Comparison of ENCODE assay signal across 26 mouse cellular contexts in genomic region chr5:3939335-3939734, GRCm38 (mm10). TPM values are rescaled to one million over a fixed set of nuclear protein-coding genes. Genes with fewer than 3 reads are reported as not detected.
A peak's percentile ranks its signal among the peaks of the same experiment; 100 is the strongest.
DNase-seq lines count a peak whose midpoint lies in the region; ATAC-seq and TF ChIP-seq lines count a peak whose summit lies in the region.
"Had no signal": no experiment of that assay in that cellular context is flagged by ENCODE, and none has a peak within 500 bp of the region (broad histone marks: within the 10 kb centered on the region; RNA-seq: fewer than 3 reads in every experiment).

No protein-coding gene starts in this region.

- H3K4me1 ChIP-seq in heart, embryonic 10.5 days = peaks cover 28% of the 10 kb centered on the region
- H3K4me1 ChIP-seq in kidney, adult 2 months (ENCODE audit: control insufficient read depth, insufficient read depth, low read length) = peaks cover 12% of the 10 kb centered on the region
- no peaks in the 10 kb centered on the region for H3K4me1 ChIP-seq in kidney, embryonic 16.5 days (ENCODE audit: insufficient read depth, low read length)
- H3K4me1 ChIP-seq in intestine, embryonic 14.5 days (replicated peaks; ENCODE audit: control insufficient read depth, insufficient read depth, low read length) = no peaks in the 10 kb centered on the region
- peaks cover 27% of the 10 kb centered on the region for H3K4me1 ChIP-seq in small intestine, adult 2 months (ENCODE audit: control insufficient read depth, insufficient read depth, insufficient read length, low read length)
- H3K4me1 ChIP-seq: limb, embryonic 13.5 days; midbrain, embryonic 12.5 days; neural tube, embryonic 12.5 days had no signal

- H3K27ac ChIP-seq in heart, embryonic 10.5 days = 0 out of 2 replicates have a peak overlapping the region, but pooled peaks have one; percentile 64
- peak overlapping the region; percentile 51; the same call in 1 of the 2 replicates for H3K27ac ChIP-seq in kidney, adult 2 months (ENCODE audit: insufficient read depth, low read depth, low read length)
- H3K27ac ChIP-seq in kidney, embryonic 16.5 days (ENCODE audit: low read length) = no peak overlapping the region
- H3K27ac ChIP-seq in intestine, embryonic 14.5 days (ENCODE audit: low read depth) = peak overlapping the region; percentile 47
- peak overlapping the region; percentile 51 for H3K27ac ChIP-seq in small intestine, adult 2 months (ENCODE audit: insufficient read depth, low read depth, low read length)
- H3K27ac ChIP-seq: forebrain, embryonic 13.5 days; hindbrain, embryonic 13.5 days; layer of hippocampus, adult 2 months; left cerebral cortex, adult 2 months; limb, embryonic 13.5 days; liver, embryonic 14.5 days; lung, embryonic 15.5 days; midbrain, embryonic 12.5 days; neural tube, embryonic 12.5 days had no signal

- no peaks in the 10 kb centered on the region for H3K9me3 ChIP-seq in heart, embryonic 10.5 days
- no peaks in the 10 kb centered on the region for H3K9me3 ChIP-seq in kidney, embryonic 16.5 days (ENCODE audit: low read length)
- no peaks in the 10 kb centered on the region for H3K9me3 ChIP-seq in intestine, embryonic 14.5 days (ENCODE audit: control insufficient read depth, low read length)
- H3K9me3 ChIP-seq: forebrain, embryonic 13.5 days; G1E; hindbrain, embryonic 13.5 days; limb, embryonic 13.5 days; lung, embryonic 15.5 days; midbrain, embryonic 12.5 days had no signal

- no peak overlapping the region for H3K9ac ChIP-seq in kidney, embryonic 16.5 days (replicated peaks; ENCODE audit: low read length)
- H3K9ac ChIP-seq in intestine, embryonic 14.5 days (ENCODE audit: low read length) = no peak overlapping the region
- H3K9ac ChIP-seq: forebrain, embryonic 13.5 days; hindbrain, embryonic 13.5 days; limb, embryonic 13.5 days; liver, embryonic 14.5 days; lung, embryonic 15.5 days; midbrain, embryonic 12.5 days; neural tube, embryonic 12.5 days had no signal

- ATAC-seq in kidney, embryonic 16.5 days (ENCODE audit: low FRiP score, low TSS enrichment) = no peak
- ATAC-seq in intestine, embryonic 14.5 days (replicated peaks; ENCODE audit: low FRiP score, low TSS enrichment, low read depth) = peak; percentile 44
- ATAC-seq in activated CD4-positive, CD25-positive, alpha-beta regulatory T cell, adult 4 months = no peak
- ATAC-seq: forebrain, embryonic 13.5 days had no signal

- H3K4me3 ChIP-seq in heart, embryonic 10.5 days = no peak overlapping the region
- no peak overlapping the region for H3K4me3 ChIP-seq in kidney, adult 2 months (ENCODE audit: insufficient read depth, low read depth, low read length)
- H3K4me3 ChIP-seq in kidney, embryonic 16.5 days (ENCODE audit: low read length) = no peak overlapping the region
- no peak overlapping the region for H3K4me3 ChIP-seq in intestine, embryonic 14.5 days (ENCODE audit: low read depth, low read length)
- H3K4me3 ChIP-seq in small intestine, adult 2 months (ENCODE audit: low read depth, low read length) = no peak overlapping the region
- H3K4me3 ChIP-seq: forebrain, embryonic 13.5 days; hindbrain, embryonic 13.5 days; layer of hippocampus, adult 2 months; left cerebral cortex, adult 2 months; limb, embryonic 13.5 days; lung, embryonic 15.5 days; midbrain, embryonic 12.5 days; myocyte; neural tube, embryonic 12.5 days had no signal

- peaks cover 15% of the 10 kb centered on the region; the same call in 1 of the 2 replicates for H3K36me3 ChIP-seq in heart, embryonic 10.5 days
- H3K36me3 ChIP-seq in kidney, adult 2 months (ENCODE audit: control insufficient read depth, insufficient read depth, low read length) = no peaks in the 10 kb centered on the region
- peaks cover 12% of the 10 kb centered on the region; the same call in 1 of the 2 replicates for H3K36me3 ChIP-seq in kidney, embryonic 16.5 days (ENCODE audit: insufficient read depth, low read length)
- H3K36me3 ChIP-seq in intestine, embryonic 14.5 days (ENCODE audit: control insufficient read depth, insufficient read depth, low read length) = no peaks in the 10 kb centered on the region
- H3K36me3 ChIP-seq in small intestine, adult 2 months (ENCODE audit: control insufficient read depth, insufficient read depth, low read length) = peaks cover 3% of the 10 kb centered on the region; the same call in 1 of the 2 replicates
- H3K36me3 ChIP-seq: lung, embryonic 15.5 days had no signal

- H3K4me2 ChIP-seq in kidney, embryonic 16.5 days (replicated peaks; ENCODE audit: low read depth, low read length) = no peak overlapping the region
- peak overlapping the region; percentile 22; the same call in 1 of the 2 replicates for H3K4me2 ChIP-seq in intestine, embryonic 14.5 days (ENCODE audit: low read length)
- H3K4me2 ChIP-seq: forebrain, embryonic 13.5 days; hindbrain, embryonic 13.5 days; limb, embryonic 13.5 days; lung, embryonic 15.5 days; midbrain, embryonic 12.5 days; neural tube, embryonic 12.5 days had no signal

- H3K27me3 ChIP-seq in heart, embryonic 10.5 days (ENCODE audit: insufficient read depth, poor library complexity, severe bottlenecking) = no peaks in the 10 kb centered on the region
- H3K27me3 ChIP-seq in kidney, adult 2 months (replicated peaks; ENCODE audit: control insufficient read depth, insufficient read depth, low read length) = no peaks in the 10 kb centered on the region
- no peaks in the 10 kb centered on the region for H3K27me3 ChIP-seq in kidney, embryonic 16.5 days (ENCODE audit: insufficient read depth, low read length)
- H3K27me3 ChIP-seq in intestine, embryonic 14.5 days (replicated peaks; ENCODE audit: control insufficient read depth, insufficient read depth, low read length) = no peaks in the 10 kb centered on the region
- H3K27me3 ChIP-seq in small intestine, adult 2 months (ENCODE audit: control insufficient read depth, insufficient read depth, low read length) = no peaks in the 10 kb centered on the region
- H3K27me3 ChIP-seq: forebrain, embryonic 13.5 days; hindbrain, embryonic 13.5 days; limb, embryonic 13.5 days; lung, embryonic 15.5 days; midbrain, embryonic 12.5 days; neural tube, embryonic 12.5 days had no signal

- DNase-seq in heart, embryonic 10.5 days (ENCODE audit: low spot score) = no peak
- DNase-seq in heart, adult 9 months (ENCODE audit: low spot score in 2 of 2) = no peak
- DNase-seq in kidney, adult 2 months = no peak
- DNase-seq in intestine, embryonic 14.5 days (ENCODE audit: low spot score) = no peak
- DNase-seq in lung, postnatal 25 days (ENCODE audit: low spot score) = no peak
- DNase-seq: adrenal gland, postnatal 14 days; cerebellum, adult 11 months; cerebellum, postnatal 10 days; gastrocnemius, postnatal 10 days; lung, postnatal 36 days; right cerebral cortex, adult 18-20 months; thymus, postnatal 14 days had no signal

- no peak for TF ChIP-seq CTCF in kidney, adult 2 months (conservative IDR thresholded peaks at IDR 0.05; ENCODE audit: insufficient read depth, insufficient read length, low read depth, low read length)
- no peak for TF ChIP-seq CTCF in small intestine, adult 2 months (IDR thresholded peaks at IDR 0.05; ENCODE audit: extremely low read depth, insufficient read length, insufficient replicate concordance, low read depth, low read length)

- TF ChIP-seq POLR2A in kidney, adult 2 months (IDR thresholded peaks at IDR 0.05; ENCODE audit: low read depth, low read length) = no peak
- TF ChIP-seq POLR2A in small intestine, adult 2 months (IDR thresholded peaks at IDR 0.05; ENCODE audit: low read depth, low read length) = no peak

- WGBS in heart, embryonic 10.5 days = 93% methylated on average over 5 of the region's 5 CpGs
- 90% methylated on average over 5 of the region's 5 CpGs for WGBS in kidney, adult 2 months
- 93% methylated on average over 5 of the region's 5 CpGs for WGBS in kidney, embryonic 16.5 days
- WGBS in intestine, embryonic 14.5 days = 94% methylated on average over 5 of the region's 5 CpGs
- 43% methylated on average over 5 of the region's 5 CpGs for WGBS in small intestine, adult 2 months

RNA-seq across cellular contexts. Expression of gene Akap9, which starts 11.5 kb away (rescaled TPM):
- polyA plus RNA-seq in heart, embryonic 10.5 days (2016; fragmentation: Nextera tagmentation; extraction: Ambion mirVana) = 107 and 121 TPM in 2 replicates
- 5.7 and 6.3 TPM in 2 replicates for polyA plus RNA-seq in kidney, adult 2 months (2012; rRNA removed)
- polyA plus RNA-seq in kidney, embryonic 16.5 days (2015; fragmentation: Nextera tagmentation; extraction: Ambion mirVana) = 113 and 126 TPM in 2 replicates
- polyA plus RNA-seq in intestine, embryonic 14.5 days (2014; fragmentation: Nextera tagmentation; extraction: Ambion mirVana) = 124 and 129 TPM in 2 replicates
- 5.7 and 11.7 TPM in 2 replicates for polyA plus RNA-seq in small intestine, adult 2 months (2012; rRNA removed)
- 100 to 1,000 TPM; 116 to 142 TPM for polyA plus RNA-seq in activated CD4-positive, CD25-positive, alpha-beta regulatory T cell, adult 4 months (2017; shearing (Covaris generic))

RNA-seq across cellular contexts. Expression of gene Mterf1a, which starts 45.6 kb away (rescaled TPM):
- 6.2 and 7.5 TPM in 2 replicates for polyA plus RNA-seq in heart, embryonic 10.5 days (2016; fragmentation: Nextera tagmentation; extraction: Ambion mirVana)
- 1.0 and 1.1 TPM in 2 replicates for polyA plus RNA-seq in kidney, adult 2 months (2012; rRNA removed)
- polyA plus RNA-seq in kidney, embryonic 16.5 days (2015; fragmentation: Nextera tagmentation; extraction: Ambion mirVana) = 8.7 and 8.8 TPM in 2 replicates
- 7.8 and 8.6 TPM in 2 replicates for polyA plus RNA-seq in intestine, embryonic 14.5 days (2014; fragmentation: Nextera tagmentation; extraction: Ambion mirVana)
- 0.15 and 0.34 TPM in 2 replicates for polyA plus RNA-seq in small intestine, adult 2 months (2012; rRNA removed)
- 10 to 100 TPM; 24.3 to 27.5 TPM for polyA plus RNA-seq in activated CD4-positive, CD25-positive, alpha-beta regulatory T cell, adult 4 months (2017; shearing (Covaris generic))
